Mouse (Mus musculus) neural tube, embryonic 14.5 days (tissue): ENCODE measurements around the gene Sult4a1. TPM values are rescaled to one million over a fixed set of nuclear protein-coding genes. Genes with fewer than 3 reads are reported as not detected.

Source experiments
- ATAC-seq: fragments of 200-750 bp; cut with Nextera tagmentation; 2 replicates; pipeline ENCODE4 v1.8.0; 2017; ENCODE audit warnings: low read depth, mild to moderate bottlenecking, moderate TSS enrichment, moderate library complexity
- H3K27ac ChIP-seq: fragments of 300-500 bp; sonication (generic); 2 replicates; pipeline ENCODE4 v1.5.1; 2014; ENCODE audit warnings: low read depth, mild to moderate bottlenecking, control low read depth, low read length, moderate library complexity, mixed read lengths
- H3K27me3 ChIP-seq: fragments of 300-500 bp; sonication (generic); 2 replicates; pipeline ENCODE4 v1.6.1; 2014; ENCODE audit warnings: low read length; ENCODE audit not compliant: control insufficient read depth, insufficient read depth
- H3K36me3 ChIP-seq: fragments of 300-500 bp; sonication (generic); 2 replicates; pipeline ENCODE4 v1.6.1; 2014; ENCODE audit warnings: low read length, mixed read lengths; ENCODE audit not compliant: control insufficient read depth, insufficient read depth
- H3K4me1 ChIP-seq: fragments of 300-500 bp; sonication (generic); 2 replicates; pipeline ENCODE4 v1.6.1; 2014; ENCODE audit warnings: low read length; ENCODE audit not compliant: control insufficient read depth, insufficient read depth
- H3K4me2 ChIP-seq: fragments of 300-500 bp; sonication (generic); 2 replicates; pipeline ENCODE4 v1.6.1; 2014; ENCODE audit warnings: mild to moderate bottlenecking, low read depth, low read length, control low read depth
- H3K4me3 ChIP-seq: fragments of 300-500 bp; sonication (generic); 2 replicates; pipeline ENCODE4 v1.5.1; 2014; ENCODE audit warnings: low read depth, low read length, control low read depth, mixed read lengths
- H3K9ac ChIP-seq: fragments of 300-500 bp; sonication (generic); replicated peaks from 2 replicates; pipeline ENCODE4 v1.6.1; 2014; ENCODE audit warnings: low read depth, mild to moderate bottlenecking, control low read depth, low read length, mixed read lengths
- H3K9me3 ChIP-seq: fragments of 300-500 bp; sonication (generic); 2 replicates; pipeline ENCODE4 v1.6.1; 2016; ENCODE audit warnings: low read length; ENCODE audit not compliant: control insufficient read depth
- WGBS: fragments of 180-500 bp; shearing (Covaris S2); extraction: QIAGEN DNeasy Blood & Tissue Kit; methylation state at CpG from one replicate; pipeline ENCODE4 v1.1.7; 2014; 5-methylcytosine and 5-hydroxymethylcytosine counted together
- polyA plus RNA-seq: library from polyadenylated mRNA; unstranded; fragments of >200 nt; fragmentation: Nextera tagmentation; extraction: Ambion mirVana; gene quantifications from 2 replicates; pipeline ENCODE4 v1.2.1, GENCODE M21; 2014

The Sult4a1 gene
- polyA plus RNA-seq, 1 experiment from 2014 or later: 82.9 TPM

- ATAC-seq: no peak
- no peak overlapping the region for H3K9ac ChIP-seq
- H3K27me3 ChIP-seq: no peaks in the 10 kb centered on the region
- WGBS: 93% methylated on average over 6 of the region's 6 CpGs
- H3K9me3 ChIP-seq: no peaks in the 10 kb centered on the region
- no peak overlapping the region for H3K4me3 ChIP-seq
- no peak overlapping the region for H3K27ac ChIP-seq
- H3K4me2 ChIP-seq: no peak overlapping the region
- no peaks in the 10 kb centered on the region for H3K36me3 ChIP-seq
- no peaks in the 10 kb centered on the region for H3K4me1 ChIP-seq
These were observed 60.0 kb downstream of the Sult4a1 start for GRCm38 (mm10) chr15:84045562-84045961.

- Histone ChIP-seq H3K36me3 (no peaks in the 10 kb centered on the region), H3K9me3 (no peaks in the 10 kb centered on the region), H3K9ac (no peak overlapping the region), H3K4me1 (no peaks in the 10 kb centered on the region), H3K4me2 (no peak overlapping the region), H3K27ac (no peak overlapping the region), H3K27me3 (no peaks in the 10 kb centered on the region), H3K4me3 (no peak overlapping the region)
- 86% methylated on average over 5 of the region's 5 CpGs for WGBS
- ATAC-seq: no peak
These were observed 68.5 kb downstream of the Sult4a1 start for GRCm38 (mm10) chr15:84037067-84037466.

Other genes with a start within 250 kb of the Sult4a1 start
- gene Efcab6, start 40.4 kb downstream of the Sult4a1 start, polyA plus RNA-seq: 0.55 and 0.84 TPM in 2 replicates
- gene Pnpla5, start 17.4 kb upstream of the Sult4a1 start, polyA plus RNA-seq: not detected in 2 replicates
- gene Pnpla3, start 62.1 kb upstream of the Sult4a1 start, polyA plus RNA-seq: 6.0 and 6.1 TPM in 2 replicates
- gene Samm50, start 86.5 kb upstream of the Sult4a1 start, polyA plus RNA-seq: 55.2 and 63.2 TPM in 2 replicates
- gene Parvb, start 126.3 kb upstream of the Sult4a1 start, polyA plus RNA-seq: 3.3 and 5.7 TPM in 2 replicates
- 0.40 and 1.1 TPM in 2 replicates for gene Parvg, start 218.3 kb upstream of the Sult4a1 start, polyA plus RNA-seq